Mouse (Mus musculus) bone marrow, adult 2 months (tissue): ENCODE data around the gene Slc25a12. TPM values are rescaled to one million over a fixed set of nuclear protein-coding genes. Genes with fewer than 3 reads are reported as not detected.
A peak's percentile ranks its signal among the peaks of the same experiment; 100 is the strongest.

Experiments used
- H3K27ac ChIP-seq: fragments of 200-500 bp; 2 replicates; pipeline ENCODE4 v1.5.1; 2012; ENCODE audit warnings: low read depth, mild to moderate bottlenecking, control low read depth, inconsistent platforms, low read length; ENCODE audit not compliant: control insufficient read depth, poor library complexity, insufficient read depth
- H3K4me1 ChIP-seq: fragments of 200-500 bp; 2 replicates; pipeline ENCODE4 v1.6.1; 2011; ENCODE audit warnings: low read length; ENCODE audit not compliant: control insufficient read depth, insufficient read depth
- H3K4me3 ChIP-seq: fragments of 200-500 bp; replicated peaks from 2 replicates; pipeline ENCODE3; 2011; ENCODE audit warnings: mild to moderate bottlenecking, low read depth, low read length, control low read depth; ENCODE audit not compliant: control insufficient read depth
- CTCF ChIP-seq: fragments of 200-500 bp; IDR thresholded peaks from 2 replicates; pipeline ENCODE4 v1.5.1; 2011; ENCODE audit warnings: low read length, control low read depth; ENCODE audit not compliant: control insufficient read depth, insufficient read depth
- POLR2A ChIP-seq: fragments of 200-500 bp; IDR thresholded peaks from 2 replicates; pipeline ENCODE4 v1.6.1; 2011; ENCODE audit warnings: low read depth, mild to moderate bottlenecking, control low read depth, low read length, borderline replicate concordance; ENCODE audit not compliant: control insufficient read depth
- WGBS: fragments of 180-500 bp; shearing (Covaris S2); methylation state at CpG from one replicate; pipeline ENCODE4 v1.1.7; 2018; 5-methylcytosine and 5-hydroxymethylcytosine counted together
- polyA plus RNA-seq: library from polyadenylated mRNA; stranded (reverse); fragments of >200 nt; gene quantifications from 2 replicates; pipeline ENCODE4 v1.2.4, GENCODE M21; 2011; ENCODE audit warnings: low replicate concordance; ENCODE audit not compliant: missing spikeins, insufficient read depth, insufficient read length

Slc25a12 gene
- polyA plus RNA-seq, 1 experiment, result 22.2 TPM

GRCm38 (mm10) chr2:71343884-71344640, 23.5 kb downstream of the Slc25a12 start:
- H3K4me1 ChIP-seq, result peaks cover 1% of the 10 kb centered on the region; the same call in 1 of the 2 replicates
- 65% methylated on average over 10 of the region's 10 CpGs for WGBS
- H3K4me3 ChIP-seq, result no peak overlapping the region
- TF ChIP-seq CTCF (no peak), POLR2A (no peak)
- no peak overlapping the region for H3K27ac ChIP-seq

- H3K4me3 ChIP-seq, result no peak overlapping the region
- peaks cover 4% of the 10 kb centered on the region; the same call in 1 of the 2 replicates for H3K4me1 ChIP-seq
- 23% methylated on average over 5 of the region's 5 CpGs for WGBS
- no peak overlapping the region for H3K27ac ChIP-seq
- TF ChIP-seq CTCF (no peak), POLR2A (no peak)
Observed at GRCm38 (mm10) chr2:71340126-71340525, 27.4 kb downstream of the Slc25a12 start.

- H3K4me1 ChIP-seq, result peaks cover 3% of the 10 kb centered on the region; the same call in 1 of the 2 replicates
- peak overlapping the region; percentile 63 for H3K27ac ChIP-seq
- WGBS, result 7% methylated on average over 12 of the region's 12 CpGs
- no peak for TF ChIP-seq CTCF
- no peak for TF ChIP-seq POLR2A
- peak overlapping the region; percentile 46 for H3K4me3 ChIP-seq
Observed at GRCm38 (mm10) chr2:71338145-71338796, 29.3 kb downstream of the Slc25a12 start.

- Histone ChIP-seq H3K27ac (peak overlapping the region; percentile 61; the same call in 1 of the 2 replicates), H3K4me1 (peaks cover 3% of the 10 kb centered on the region; the same call in 1 of the 2 replicates), H3K4me3 (no peak overlapping the region)
- 45% methylated on average over 6 of the region's 6 CpGs for WGBS
- TF ChIP-seq POLR2A (no peak), CTCF (no peak)
Observed at GRCm38 (mm10) chr2:71336631-71337030, 30.9 kb downstream of the Slc25a12 start.

GRCm38 (mm10) chr2:71336209-71336608, 31.3 kb downstream of the Slc25a12 start:
- Histone ChIP-seq H3K4me1 (peaks cover 3% of the 10 kb centered on the region; the same call in 1 of the 2 replicates), H3K4me3 (peak overlapping the region; percentile 47), H3K27ac (peak overlapping the region; percentile 64)
- WGBS, result 29% methylated on average over 5 of the region's 6 CpGs
- TF ChIP-seq POLR2A, result no peak
- TF ChIP-seq CTCF, result no peak

GRCm38 (mm10) chr2:71333986-71334822, 33.3 kb downstream of the Slc25a12 start:
- TF ChIP-seq CTCF, result no peak
- TF ChIP-seq POLR2A, result no peak
- Histone ChIP-seq H3K4me1 (peaks cover 3% of the 10 kb centered on the region; the same call in 1 of the 2 replicates), H3K4me3 (no peak overlapping the region), H3K27ac (no peak overlapping the region)
- 91% methylated on average over 22 of the region's 22 CpGs for WGBS

GRCm38 (mm10) chr2:71329761-71330160, 37.8 kb downstream of the Slc25a12 start:
- TF ChIP-seq CTCF (no peak), POLR2A (no peak)
- Histone ChIP-seq H3K4me3 (no peak overlapping the region), H3K4me1 (no peaks in the 10 kb centered on the region), H3K27ac (no peak overlapping the region)
- WGBS, result 89% methylated on average over 3 of the region's 3 CpGs
